Mouse (Mus musculus) limb, embryonic 12.5 days (tissue): ENCODE measurements around the gene Tesk2. TPM values are rescaled to one million over a fixed set of nuclear protein-coding genes. Genes with fewer than 3 reads are reported as not detected.
A peak's percentile ranks its signal among the peaks of the same experiment; 100 is the strongest.
"Not testable (repeated sequence)": the region's sequence is repeated elsewhere in the genome, so short reads cannot be mapped to it uniquely, and the experiment has no call there.

Experiments
- ATAC-seq: fragments of 200-750 bp; cut with Nextera tagmentation; 2 replicates; pipeline ENCODE4 v1.8.0; 2017; ENCODE audit warnings: low read depth, moderate TSS enrichment; ENCODE audit not compliant: insufficient number of reproducible peaks, insufficient read depth, low FRiP score, low TSS enrichment
- H3K27ac ChIP-seq: fragments of 300-500 bp; sonication (generic); 2 replicates; pipeline ENCODE4 v1.5.1; 2016; ENCODE audit warnings: mild to moderate bottlenecking, moderate library complexity
- H3K27me3 ChIP-seq: fragments of 300-500 bp; sonication (generic); 2 replicates; pipeline ENCODE4 v1.6.1; 2016; ENCODE audit warnings: mild to moderate bottlenecking, moderate library complexity
- H3K36me3 ChIP-seq: fragments of 300-500 bp; sonication (generic); 2 replicates; pipeline ENCODE4 v1.6.1; 2016; ENCODE audit warnings: mild to moderate bottlenecking, moderate library complexity
- H3K4me1 ChIP-seq: fragments of 300-500 bp; sonication (generic); replicated peaks from 2 replicates; pipeline ENCODE4 v1.6.1; 2016
- H3K4me2 ChIP-seq: fragments of 300-500 bp; sonication (generic); 2 replicates; pipeline ENCODE4 v1.6.1; 2016; ENCODE audit warnings: mild to moderate bottlenecking, moderate library complexity
- H3K4me3 ChIP-seq: fragments of 300-500 bp; sonication (generic); replicated peaks from 2 replicates; pipeline ENCODE4 v1.5.1; 2016; ENCODE audit warnings: mild to moderate bottlenecking
- H3K9ac ChIP-seq: fragments of 300-500 bp; sonication (generic); replicated peaks from 2 replicates; pipeline ENCODE4 v1.6.1; 2016; ENCODE audit warnings: mild to moderate bottlenecking, moderate library complexity
- H3K9me3 ChIP-seq: fragments of 300-500 bp; sonication (generic); 2 replicates; pipeline ENCODE4 v1.6.1; 2016; ENCODE audit warnings: mild to moderate bottlenecking, moderate library complexity
- WGBS: fragments of 180-500 bp; shearing (Covaris S2); methylation state at CpG from one replicate; pipeline ENCODE4 v1.1.7; 2016; 5-methylcytosine and 5-hydroxymethylcytosine counted together
- polyA plus RNA-seq: library from polyadenylated mRNA; unstranded; fragments of >200 nt; fragmentation: Nextera tagmentation; extraction: Ambion mirVana; gene quantifications from 2 replicates; pipeline ENCODE4 v1.2.1, GENCODE M21; 2016

Tesk2 gene
- polyA plus RNA-seq, 1 experiment from 2014 or later, result 13.2 TPM

- Histone ChIP-seq H3K27ac (no peak within 1 kb of the TSS), H3K36me3 (peaks cover 16% of the 10 kb centered on the region), H3K27me3 (peaks cover 24% of the 10 kb centered on the region), H3K4me3 (peak within 1 kb of the TSS; percentile 52), H3K4me2 (peak within 1 kb of the TSS; percentile 93), H3K9ac (peak within 1 kb of the TSS; percentile 57), H3K4me1 (peaks cover 13% of the 10 kb centered on the region), H3K9me3 (no peaks in the 10 kb centered on the region)
- no peak for ATAC-seq
- 13% methylated on average over 9 of the region's 9 CpGs for WGBS
These were observed 100.9 kb downstream of the Tesk2 start, which contains the start of gene Hpdl for GRCm38 (mm10) chr4:116821694-116822016. Gene Hpdl (minus strand): TSS chr4:116821707.

DNA sequence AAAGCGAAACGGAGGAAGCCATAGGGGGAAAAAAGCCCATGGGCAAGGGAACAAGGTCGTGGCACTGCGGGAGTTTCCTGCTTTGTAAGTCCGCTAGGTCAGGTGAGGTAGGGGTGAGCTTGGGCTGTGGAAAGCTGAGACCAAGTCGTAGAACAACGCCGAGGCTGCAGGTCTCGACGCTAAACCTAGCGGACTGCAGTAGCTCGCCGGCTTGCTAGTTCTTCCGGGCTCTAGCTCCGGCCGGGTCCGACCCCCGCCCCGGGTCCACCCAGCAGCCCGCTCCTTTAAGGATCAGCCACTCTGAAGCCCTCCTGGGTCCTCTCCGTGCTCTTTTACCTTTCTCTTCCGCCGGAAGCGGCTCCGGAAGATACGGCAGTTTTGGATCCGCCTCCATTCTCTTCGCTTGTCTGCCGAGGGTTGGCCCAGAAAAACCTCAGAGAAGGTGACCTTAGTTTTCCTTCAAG, 103.8 kb downstream of the Tesk2 start:
- Histone ChIP-seq H3K4me3 (peak overlapping the region; percentile 57), H3K27ac (peak overlapping the region; percentile 85), H3K9ac (peak overlapping the region; percentile 74), H3K36me3 (no peaks in the 10 kb centered on the region), H3K9me3 (no peaks in the 10 kb centered on the region), H3K4me1 (peaks cover 13% of the 10 kb centered on the region), H3K27me3 (peaks cover 19% of the 10 kb centered on the region), H3K4me2 (peak overlapping the region; percentile 69)
- under 1% methylated on average over 29 of the region's 29 CpGs for WGBS
- ATAC-seq, result peak; percentile 34; the same call in 1 of the 2 replicates

DNA sequence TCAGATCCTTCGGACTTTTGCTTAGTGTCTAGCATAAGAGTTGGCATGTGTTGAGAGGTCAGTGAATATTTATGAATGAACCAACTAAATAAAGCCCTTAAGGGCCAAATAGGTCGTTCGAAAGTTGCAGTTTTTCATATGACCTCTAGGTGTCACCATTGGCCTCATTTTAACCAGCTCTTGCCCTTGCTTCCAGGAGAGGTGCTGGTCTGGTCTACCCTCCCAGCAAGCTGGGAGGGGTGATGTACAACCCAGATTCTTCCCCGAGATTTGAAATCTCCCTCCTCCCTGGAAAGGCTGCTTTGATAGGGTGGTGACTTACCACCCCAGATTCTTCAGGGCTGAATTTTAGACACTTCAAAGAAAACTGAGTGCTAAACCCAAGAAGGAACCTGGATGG, 107.1 kb downstream of the Tesk2 start:
- ATAC-seq, result no peak
- Histone ChIP-seq H3K36me3 (no peaks in the 10 kb centered on the region), H3K9me3 (no peaks in the 10 kb centered on the region), H3K27me3 (no peaks in the 10 kb centered on the region), H3K27ac (no peak overlapping the region), H3K9ac (no peak overlapping the region), H3K4me1 (peaks cover 5% of the 10 kb centered on the region; the same call in 1 of the 2 replicates), H3K4me2 (no peak overlapping the region), H3K4me3 (no peak overlapping the region)
- 2% methylated on average over 4 of the region's 4 CpGs for WGBS

DNA sequence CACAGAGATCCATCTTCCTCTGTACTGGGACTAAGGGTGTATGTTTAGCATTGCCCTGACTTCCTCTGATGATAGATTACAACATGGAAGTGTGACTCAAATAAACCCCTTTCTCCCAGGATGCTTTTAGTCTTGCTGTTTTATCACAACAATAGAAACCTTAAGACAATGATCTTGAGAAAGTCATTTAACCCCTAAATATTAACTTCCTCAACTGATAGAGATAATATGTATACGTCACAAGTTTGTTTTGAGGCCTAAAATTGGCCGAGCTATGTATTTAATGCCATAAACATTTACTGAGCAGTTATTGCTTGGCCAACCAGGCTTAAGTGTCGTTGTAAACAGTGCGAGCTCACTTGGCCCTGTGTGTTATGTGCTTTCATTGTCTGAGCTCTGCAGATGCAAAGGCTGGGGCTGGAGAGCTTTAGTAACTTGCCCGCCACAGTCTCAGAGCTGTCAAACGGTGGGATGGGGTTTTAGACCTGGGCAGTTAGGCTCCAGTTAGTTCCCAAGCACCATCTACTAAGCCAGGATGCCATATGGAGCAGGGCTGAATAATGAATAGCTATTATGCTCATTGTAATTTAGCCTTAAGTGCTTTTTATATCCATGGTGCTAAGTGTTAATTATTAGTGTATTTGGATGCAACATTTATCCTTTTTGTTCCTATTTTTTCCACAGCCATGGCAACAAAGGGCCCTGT, 108.8 kb downstream of the Tesk2 start:
- WGBS, result 52% methylated on average over 6 of the region's 6 CpGs
- ATAC-seq, result no peak
- no peaks in the 10 kb centered on the region for H3K27me3 ChIP-seq
- H3K9ac ChIP-seq, result 0 out of 2 replicates have a peak overlapping the region, but pooled peaks have one; percentile 37
- no peaks in the 10 kb centered on the region for H3K36me3 ChIP-seq
- no peaks in the 10 kb centered on the region for H3K9me3 ChIP-seq
- H3K4me3 ChIP-seq, result no peak overlapping the region
- H3K4me2 ChIP-seq, result no peak overlapping the region
- H3K4me1 ChIP-seq, result peaks cover 5% of the 10 kb centered on the region; the same call in 1 of the 2 replicates
- H3K27ac ChIP-seq, result no peak overlapping the region

DNA sequence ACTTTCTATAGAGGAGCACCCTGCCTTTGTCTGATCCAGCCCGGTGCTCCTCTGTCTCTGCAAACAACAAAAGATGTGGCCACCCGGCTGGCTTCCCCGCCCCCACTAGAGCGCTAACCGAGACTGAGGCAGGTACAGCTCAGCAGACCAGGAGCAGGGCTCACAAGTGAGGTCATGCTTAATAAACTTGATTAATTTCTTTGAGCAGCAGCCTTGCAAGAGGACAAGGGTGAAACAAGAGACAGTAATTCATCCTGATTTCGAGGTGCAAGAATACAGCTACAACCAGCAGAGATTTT, 109.3 kb downstream of the Tesk2 start:
- H3K4me2 ChIP-seq, result no peak overlapping the region
- peaks cover 5% of the 10 kb centered on the region; the same call in 1 of the 2 replicates for H3K4me1 ChIP-seq
- H3K9me3 ChIP-seq, result no peaks in the 10 kb centered on the region
- no peak overlapping the region for H3K4me3 ChIP-seq
- WGBS, result 31% methylated on average over 6 of the region's 6 CpGs
- no peak for ATAC-seq
- H3K36me3 ChIP-seq, result no peaks in the 10 kb centered on the region
- no peak overlapping the region for H3K27ac ChIP-seq
- H3K27me3 ChIP-seq, result no peaks in the 10 kb centered on the region
- no peak overlapping the region for H3K9ac ChIP-seq

DNA sequence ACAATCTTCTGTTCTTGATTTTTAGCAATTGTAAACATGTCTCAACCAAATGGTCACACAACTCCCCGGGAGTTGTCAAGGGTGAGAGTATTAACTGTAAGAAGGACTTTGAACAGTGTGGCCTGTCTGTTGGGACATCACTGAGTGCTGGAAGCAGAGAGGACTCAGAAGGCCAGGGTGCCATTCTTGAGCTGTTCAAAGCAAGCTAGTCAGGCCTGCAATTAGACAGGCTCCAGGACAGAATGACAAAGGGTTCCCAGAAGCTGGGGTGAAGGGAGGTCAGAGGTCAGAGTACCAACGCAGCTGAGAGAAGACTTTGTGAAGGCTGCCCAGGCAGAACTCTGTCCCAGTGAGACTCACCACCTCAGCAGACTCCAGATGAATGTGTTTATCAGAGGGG, 118.3 kb downstream of the Tesk2 start:
- ATAC-seq, result no peak
- no peak overlapping the region for H3K27ac ChIP-seq
- H3K4me2 ChIP-seq, result no peak overlapping the region
- no peaks in the 10 kb centered on the region for H3K36me3 ChIP-seq
- no peak overlapping the region for H3K9ac ChIP-seq
- H3K27me3 ChIP-seq, result peaks cover 20% of the 10 kb centered on the region
- WGBS, result 26% methylated on average over 2 of the region's 2 CpGs
- H3K9me3 ChIP-seq, result no peaks in the 10 kb centered on the region
- H3K4me1 ChIP-seq, result no peaks in the 10 kb centered on the region
- no peak overlapping the region for H3K4me3 ChIP-seq

- not testable (repeated sequence) for H3K4me1 ChIP-seq, H3K9ac ChIP-seq, ATAC-seq, H3K9me3 ChIP-seq, H3K36me3 ChIP-seq, H3K27ac ChIP-seq
- WGBS, result 28% methylated on average over 23 of the region's 29 CpGs
- peak overlapping the region; percentile 46 for H3K4me2 ChIP-seq
- peak overlapping the region; percentile 19; the same call in 1 of the 2 replicates for H3K4me3 ChIP-seq
- H3K27me3 ChIP-seq, result peaks cover 20% of the 10 kb centered on the region
These were observed 119.3 kb downstream of the Tesk2 start for GRCm38 (mm10) chr4:116840096-116840495.

DNA sequence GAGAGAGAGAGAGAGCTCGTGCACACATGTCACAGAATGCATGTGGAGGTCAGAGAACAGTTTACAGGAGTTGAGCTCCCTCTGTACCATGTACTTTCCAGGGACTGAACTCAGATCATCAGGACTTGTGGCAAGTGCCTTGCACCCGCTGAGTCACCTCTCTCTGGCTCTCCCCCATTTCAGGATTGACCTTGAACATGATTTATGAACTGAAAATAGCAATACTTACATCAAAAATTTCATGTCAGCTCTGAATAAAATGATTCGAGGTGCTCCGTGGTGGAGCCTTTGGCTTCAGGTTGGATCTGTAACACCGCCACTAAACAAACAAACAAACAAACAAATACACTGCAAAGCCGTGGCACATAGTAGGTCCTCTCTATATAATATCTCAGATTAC, 120.1 kb downstream of the Tesk2 start:
- Histone ChIP-seq H3K4me3 (no peak overlapping the region), H3K9ac (no peak overlapping the region), H3K27me3 (peaks cover 20% of the 10 kb centered on the region), H3K9me3 (no peaks in the 10 kb centered on the region), H3K4me1 (no peaks in the 10 kb centered on the region), H3K27ac (no peak overlapping the region), H3K4me2 (no peak overlapping the region), H3K36me3 (no peaks in the 10 kb centered on the region)
- 84% methylated on average over 6 of the region's 6 CpGs for WGBS
- ATAC-seq, result no peak

DNA sequence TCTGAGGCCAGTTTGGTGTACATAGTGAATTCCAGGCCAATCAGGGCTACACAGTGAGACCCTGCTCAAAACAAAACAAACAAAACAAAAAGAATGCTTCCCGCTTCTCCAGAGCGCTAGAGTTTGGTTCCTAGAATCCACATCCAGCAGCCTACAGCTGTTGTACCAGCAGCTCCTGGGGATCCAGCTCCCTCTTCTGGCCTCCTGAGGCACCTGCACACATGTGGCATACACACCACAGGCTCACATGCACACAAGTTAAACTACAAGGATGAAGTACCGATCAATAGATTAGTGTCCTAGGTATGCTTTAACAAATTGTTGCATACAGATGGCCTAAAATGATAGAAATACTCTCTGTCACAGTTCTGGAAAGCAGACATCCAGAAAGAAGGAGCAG, 123.6 kb downstream of the Tesk2 start:
- Histone ChIP-seq H3K9me3 (no peaks in the 10 kb centered on the region), H3K4me1 (no peaks in the 10 kb centered on the region), H3K4me3 (no peak overlapping the region), H3K4me2 (no peak overlapping the region), H3K27me3 (peaks cover 19% of the 10 kb centered on the region), H3K27ac (no peak overlapping the region), H3K9ac (no peak overlapping the region), H3K36me3 (no peaks in the 10 kb centered on the region)
- WGBS, result 92% methylated on average over 3 of the region's 3 CpGs
- no peak for ATAC-seq

DNA sequence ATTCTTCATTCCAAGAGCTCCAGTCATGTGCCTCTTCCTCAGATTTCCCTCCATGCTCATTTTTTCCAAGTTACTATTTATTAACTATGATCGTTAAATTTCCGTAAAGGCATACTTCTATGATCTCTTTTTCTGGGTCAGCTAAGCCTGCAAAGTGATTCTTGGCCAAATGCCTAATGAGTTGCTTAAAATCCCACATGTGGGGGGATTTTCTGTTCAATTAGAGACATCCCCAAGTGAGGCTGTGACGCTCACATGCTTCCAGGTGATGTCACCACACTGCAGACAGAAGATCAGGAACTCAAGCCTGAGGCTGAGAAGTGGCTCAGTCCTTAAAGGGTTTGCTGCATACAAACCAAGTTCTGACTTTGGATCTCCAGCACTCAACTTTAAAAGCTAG, 129.2 kb downstream of the Tesk2 start:
- no peak overlapping the region for H3K27ac ChIP-seq
- WGBS, result 74% methylated on average over 3 of the region's 3 CpGs
- H3K4me3 ChIP-seq, result no peak overlapping the region
- ATAC-seq, result no peak
- no peaks in the 10 kb centered on the region for H3K4me1 ChIP-seq
- no peaks in the 10 kb centered on the region for H3K9me3 ChIP-seq
- H3K27me3 ChIP-seq, result 0 out of 2 replicates have a peak, but pooled peaks cover 3% of the 10 kb centered on the region
- no peak overlapping the region for H3K9ac ChIP-seq
- H3K4me2 ChIP-seq, result no peak overlapping the region
- no peaks in the 10 kb centered on the region for H3K36me3 ChIP-seq

DNA sequence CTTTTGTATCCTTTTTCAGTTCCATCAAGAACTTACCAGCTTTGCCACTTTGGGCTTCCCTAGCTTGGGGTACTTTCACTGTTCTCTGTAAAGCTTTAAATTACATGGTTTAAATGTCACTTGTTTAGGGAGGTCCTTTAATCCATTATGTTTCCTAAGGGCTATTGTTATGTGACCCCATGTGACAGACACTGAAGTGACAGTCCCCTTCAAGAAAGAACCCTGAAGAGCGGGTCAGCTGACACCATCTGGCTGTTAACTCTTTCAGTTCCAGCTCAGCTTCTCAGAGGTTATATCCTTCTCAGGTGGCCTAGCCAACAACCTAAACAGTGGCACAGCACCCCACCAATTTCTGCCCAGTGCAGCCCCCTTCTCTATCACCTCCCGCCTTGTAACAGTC, 133.5 kb downstream of the Tesk2 start:
- 28% methylated on average over 2 of the region's 2 CpGs for WGBS
- no peaks in the 10 kb centered on the region for H3K9me3 ChIP-seq
- no peak for ATAC-seq
- no peak overlapping the region for H3K27ac ChIP-seq
- H3K4me2 ChIP-seq, result no peak overlapping the region
- H3K4me1 ChIP-seq, result no peaks in the 10 kb centered on the region
- no peaks in the 10 kb centered on the region for H3K27me3 ChIP-seq
- no peak overlapping the region for H3K4me3 ChIP-seq
- H3K36me3 ChIP-seq, result no peaks in the 10 kb centered on the region
- no peak overlapping the region for H3K9ac ChIP-seq
